Mouse (Mus musculus): ENCODE results near the gene Mns1. TPM values are rescaled to one million over a fixed set of nuclear protein-coding genes. Genes with fewer than 3 reads are reported as not detected.
"Not testable (repeated sequence)": the region's sequence is repeated elsewhere in the genome, so short reads cannot be mapped to it uniquely, and the experiment has no call there.

Gene Mns1
- polyA plus RNA-seq, 1 experiment from 2014 or later = 41.9 TPM

GRCm38 (mm10) chr9:72449841-72450240 is 12.0 kb downstream of the Mns1 start:
- no peaks in the 10 kb centered on the region for H3K27me3 ChIP-seq (ENCODE audit: insufficient read depth, low read length)
- ATAC-seq (no peak; the same call in 1 of the 2 replicates), DNase-seq (no peak)
- TF ChIP-seq EP300 (IDR thresholded peaks at IDR 0.05; ENCODE audit: low read depth) = no peak
- no peak for TF ChIP-seq CTCF (IDR thresholded peaks at IDR 0.05; ENCODE audit: low read depth)
- peak overlapping the region; percentile 75 for H3K27ac ChIP-seq (ENCODE audit: low read depth)
- peaks cover 12% of the 10 kb centered on the region; the same call in 1 of the 2 replicates for H3K4me1 ChIP-seq (ENCODE audit: insufficient read depth)
- no peaks in the 10 kb centered on the region for H3K9me3 ChIP-seq (ENCODE audit: low read length)
- peak overlapping the region; percentile 69 for H3K4me2 ChIP-seq (ENCODE audit: low read depth, low read length)
- peaks cover 36% of the 10 kb centered on the region for H3K36me3 ChIP-seq (replicated peaks; ENCODE audit: insufficient read depth, low read length)
- peak overlapping the region; percentile 49 for H3K4me3 ChIP-seq (ENCODE audit: low read depth, low read length)
- 73% methylated on average over 2 of the region's 2 CpGs for WGBS (ENCODE audit: insufficient replicate concordance)
- peak overlapping the region; percentile 55 for H3K9ac ChIP-seq (replicated peaks)

DNA sequence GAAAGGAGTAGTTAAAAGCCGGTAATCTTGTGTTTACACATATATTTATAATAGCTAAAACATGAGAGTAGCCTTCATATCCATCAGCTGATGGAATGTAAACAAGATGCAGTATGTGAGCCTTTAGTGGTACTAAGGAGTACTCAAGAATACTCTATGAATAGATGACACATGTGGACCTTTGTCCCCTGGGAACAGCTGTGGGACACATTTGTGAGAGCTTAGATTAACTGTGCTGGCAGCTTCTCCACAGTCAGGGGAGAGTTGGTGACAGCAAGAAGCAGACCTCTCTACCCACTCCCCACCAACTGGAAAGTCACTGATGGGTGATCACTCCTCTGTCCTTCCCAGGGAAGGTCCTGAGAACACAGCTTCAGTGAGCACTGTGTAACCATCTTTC is 12.6 kb downstream of the Mns1 start:
- Histone ChIP-seq H3K27me3 (ENCODE audit: insufficient read depth, low read length) (no peaks in the 10 kb centered on the region), H3K27ac (ENCODE audit: low read depth) (no peak overlapping the region), H3K9ac (replicated peaks) (no peak overlapping the region), H3K4me2 (ENCODE audit: low read depth, low read length) (no peak overlapping the region), H3K4me1 (ENCODE audit: insufficient read depth) (peaks cover 12% of the 10 kb centered on the region; the same call in 1 of the 2 replicates), H3K9me3 (ENCODE audit: low read length) (no peaks in the 10 kb centered on the region), H3K4me3 (ENCODE audit: low read depth, low read length) (no peak overlapping the region), H3K36me3 (replicated peaks; ENCODE audit: insufficient read depth, low read length) (peaks cover 40% of the 10 kb centered on the region)
- ATAC-seq = no peak
- no peak for DNase-seq
- 81% methylated on average over 1 of the region's 1 CpGs for WGBS (ENCODE audit: insufficient replicate concordance)
- TF ChIP-seq CTCF (IDR thresholded peaks at IDR 0.05; ENCODE audit: low read depth) = no peak
- no peak for TF ChIP-seq EP300 (IDR thresholded peaks at IDR 0.05; ENCODE audit: low read depth)

- no peak for ATAC-seq
- no peak overlapping the region for H3K4me3 ChIP-seq (ENCODE audit: low read depth, low read length)
- peaks cover 45% of the 10 kb centered on the region for H3K36me3 ChIP-seq (replicated peaks; ENCODE audit: insufficient read depth, low read length)
- H3K27me3 ChIP-seq (ENCODE audit: insufficient read depth, low read length) = no peaks in the 10 kb centered on the region
- no peak overlapping the region for H3K4me2 ChIP-seq (ENCODE audit: low read depth, low read length)
- no peaks in the 10 kb centered on the region for H3K9me3 ChIP-seq (ENCODE audit: low read length)
- no peak overlapping the region for H3K27ac ChIP-seq (ENCODE audit: low read depth)
- no peak for DNase-seq
- WGBS (ENCODE audit: insufficient replicate concordance) = 39% methylated on average over 6 of the region's 6 CpGs
- H3K9ac ChIP-seq (replicated peaks) = no peak overlapping the region
- TF ChIP-seq CTCF (IDR thresholded peaks at IDR 0.05; ENCODE audit: low read depth) (no peak), EP300 (IDR thresholded peaks at IDR 0.05; ENCODE audit: low read depth) (peak; percentile 37; the same call in 1 of the 2 replicates)
- H3K4me1 ChIP-seq (ENCODE audit: insufficient read depth) = peaks cover 12% of the 10 kb centered on the region; the same call in 1 of the 2 replicates
Observed at GRCm38 (mm10) chr9:72451111-72451510, 13.3 kb downstream of the Mns1 start.

DNA sequence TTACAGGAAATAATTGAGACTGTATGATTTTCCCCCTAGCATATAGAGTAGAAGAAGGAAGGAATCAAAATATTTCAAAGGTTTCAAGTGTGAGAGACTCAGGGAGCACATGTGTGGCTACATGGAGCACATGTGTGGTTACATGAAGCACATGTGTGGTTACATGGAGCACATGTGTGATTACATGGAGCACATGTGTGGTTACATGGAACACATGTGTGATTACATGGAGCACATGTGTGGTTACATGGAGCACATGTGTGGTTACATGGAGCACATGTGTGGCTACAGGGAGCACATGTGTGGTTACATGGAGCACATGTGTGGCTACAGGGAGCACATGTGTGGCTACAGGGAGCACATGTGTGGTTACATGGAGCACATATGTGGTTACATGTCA is 16.5 kb downstream of the Mns1 start:
- H3K9me3 ChIP-seq (ENCODE audit: low read length); H3K4me2 ChIP-seq (ENCODE audit: low read depth, low read length); H3K27ac ChIP-seq (ENCODE audit: low read depth); H3K9ac ChIP-seq (replicated peaks); H3K27me3 ChIP-seq (ENCODE audit: insufficient read depth, low read length); H3K4me3 ChIP-seq (ENCODE audit: low read depth, low read length); H3K4me1 ChIP-seq (ENCODE audit: insufficient read depth); ATAC-seq; DNase-seq: not testable (repeated sequence)
- H3K36me3 ChIP-seq (replicated peaks; ENCODE audit: insufficient read depth, low read length) = peaks cover 51% of the 10 kb centered on the region

DNA sequence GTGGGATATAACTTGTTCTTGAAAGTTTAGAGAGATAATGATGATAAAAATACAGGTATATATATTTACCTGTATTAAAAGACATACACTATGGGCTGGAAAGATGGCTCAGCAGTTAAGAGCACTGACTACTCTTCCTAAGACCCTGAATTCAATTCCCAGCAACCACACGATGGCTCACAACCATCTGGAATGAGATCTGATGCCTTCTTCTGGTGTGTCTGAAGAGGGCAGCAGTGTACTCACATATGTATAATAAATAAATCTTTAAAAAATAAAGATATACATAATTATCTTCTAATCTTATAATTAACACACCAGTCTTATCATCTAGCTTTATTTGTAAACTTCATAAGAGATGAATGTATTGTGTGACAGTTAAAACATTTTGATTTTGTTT is 18.6 kb downstream of the Mns1 start:
- H3K27ac ChIP-seq (ENCODE audit: low read depth) = no peak overlapping the region
- no peaks in the 10 kb centered on the region for H3K4me1 ChIP-seq (ENCODE audit: insufficient read depth)
- DNase-seq = no peak
- no peaks in the 10 kb centered on the region for H3K9me3 ChIP-seq (ENCODE audit: low read length)
- no peaks in the 10 kb centered on the region for H3K27me3 ChIP-seq (ENCODE audit: insufficient read depth, low read length)
- H3K9ac ChIP-seq (replicated peaks) = no peak overlapping the region
- no peak overlapping the region for H3K4me3 ChIP-seq (ENCODE audit: low read depth, low read length)
- H3K36me3 ChIP-seq (replicated peaks; ENCODE audit: insufficient read depth, low read length) = peaks cover 55% of the 10 kb centered on the region
- 39% methylated on average over 1 of the region's 1 CpGs for WGBS (ENCODE audit: insufficient replicate concordance)
- no peak overlapping the region for H3K4me2 ChIP-seq (ENCODE audit: low read depth, low read length)
- no peak for ATAC-seq
- TF ChIP-seq EP300 (IDR thresholded peaks at IDR 0.05; ENCODE audit: low read depth) (no peak), CTCF (IDR thresholded peaks at IDR 0.05; ENCODE audit: low read depth) (no peak)

- no peaks in the 10 kb centered on the region for H3K4me1 ChIP-seq (ENCODE audit: insufficient read depth)
- WGBS (ENCODE audit: insufficient replicate concordance) = 22% methylated on average over 5 of the region's 5 CpGs
- no peaks in the 10 kb centered on the region for H3K9me3 ChIP-seq (ENCODE audit: low read length)
- H3K9ac ChIP-seq (replicated peaks) = no peak overlapping the region
- peaks cover 42% of the 10 kb centered on the region for H3K36me3 ChIP-seq (replicated peaks; ENCODE audit: insufficient read depth, low read length)
- peak; percentile 70 for DNase-seq
- H3K4me3 ChIP-seq (ENCODE audit: low read depth, low read length) = no peak overlapping the region
- TF ChIP-seq EP300 (IDR thresholded peaks at IDR 0.05; ENCODE audit: low read depth) = no peak
- peak; percentile 90 for TF ChIP-seq CTCF (IDR thresholded peaks at IDR 0.05; ENCODE audit: low read depth)
- no peak overlapping the region for H3K27ac ChIP-seq (ENCODE audit: low read depth)
- 0 out of 2 replicates have a peak, but pooled peaks have one; percentile 57 for ATAC-seq
- H3K27me3 ChIP-seq (ENCODE audit: insufficient read depth, low read length) = no peaks in the 10 kb centered on the region
- H3K4me2 ChIP-seq (ENCODE audit: low read depth, low read length) = no peak overlapping the region
Observed at GRCm38 (mm10) chr9:72458233-72458632, 20.4 kb downstream of the Mns1 start.

GRCm38 (mm10) chr9:72459703-72460102 is 21.9 kb downstream of the Mns1 start:
- H3K9ac ChIP-seq (replicated peaks) = no peak overlapping the region
- H3K4me1 ChIP-seq (ENCODE audit: insufficient read depth) = no peaks in the 10 kb centered on the region
- H3K27me3 ChIP-seq (ENCODE audit: insufficient read depth, low read length) = no peaks in the 10 kb centered on the region
- no peak for TF ChIP-seq EP300 (IDR thresholded peaks at IDR 0.05; ENCODE audit: low read depth)
- no peak for TF ChIP-seq CTCF (IDR thresholded peaks at IDR 0.05; ENCODE audit: low read depth)
- no peaks in the 10 kb centered on the region for H3K9me3 ChIP-seq (ENCODE audit: low read length)
- peaks cover 37% of the 10 kb centered on the region for H3K36me3 ChIP-seq (replicated peaks; ENCODE audit: insufficient read depth, low read length)
- no peak overlapping the region for H3K27ac ChIP-seq (ENCODE audit: low read depth)
- no peak overlapping the region for H3K4me3 ChIP-seq (ENCODE audit: low read depth, low read length)
- no peak for DNase-seq
- no peak for ATAC-seq
- no peak overlapping the region for H3K4me2 ChIP-seq (ENCODE audit: low read depth, low read length)
- 87% methylated on average over 3 of the region's 3 CpGs for WGBS (ENCODE audit: insufficient replicate concordance)

Measured in liver, postnatal 0 days (tissue).